Mouse (Mus musculus) E14TG2a.4 (cell line): ENCODE data around the gene Mfsd6l.
A peak's percentile ranks its signal among the peaks of the same experiment; 100 is the strongest.

Experiments
- H3K27me3 ChIP-seq: 2 replicates; pipeline ENCODE4 v1.6.1; 2014; ENCODE audit warnings: low read length, control low read depth; ENCODE audit not compliant: insufficient read depth
- H3K36me3 ChIP-seq: 2 replicates; pipeline ENCODE4 v1.6.1; 2014; ENCODE audit warnings: low read length, control low read depth; ENCODE audit not compliant: insufficient read depth
- H3K4me1 ChIP-seq: replicated peaks from 2 replicates; pipeline ENCODE4 v1.6.1; 2014; ENCODE audit warnings: low read depth, low read length, control low read depth
- H3K4me3 ChIP-seq: replicated peaks from 2 replicates; pipeline ENCODE4 v1.5.1; 2014; ENCODE audit warnings: mild to moderate bottlenecking, low read length
- H3K9me3 ChIP-seq: 2 replicates; pipeline ENCODE4 v1.6.1; 2014; ENCODE audit warnings: low read length, control low read depth
- CTCF ChIP-seq: conservative IDR thresholded peaks from 2 replicates; pipeline ENCODE4 v1.5.1; 2014; ENCODE audit warnings: low read length
- NANOG ChIP-seq: IDR thresholded peaks from 2 replicates; pipeline ENCODE4 v1.6.1; 2014; ENCODE audit warnings: borderline replicate concordance, low read length, mixed read lengths
- POU5F1 ChIP-seq: IDR thresholded peaks from 2 replicates; pipeline ENCODE4 v1.6.1; 2014; ENCODE audit warnings: low read length, borderline replicate concordance

The Mfsd6l gene

GRCm38 (mm10) chr11:68561957-68562950 is 6.3 kb downstream of the Mfsd6l start:
- TF ChIP-seq POU5F1 (no peak), NANOG (no peak), CTCF (no peak)
- Histone ChIP-seq H3K9me3 (no peaks in the 10 kb centered on the region), H3K36me3 (no peaks in the 10 kb centered on the region), H3K27me3 (peaks cover 25% of the 10 kb centered on the region), H3K4me1 (peaks cover 7% of the 10 kb centered on the region; the same call in 1 of the 2 replicates), H3K4me3 (no peak overlapping the region)

DNA sequence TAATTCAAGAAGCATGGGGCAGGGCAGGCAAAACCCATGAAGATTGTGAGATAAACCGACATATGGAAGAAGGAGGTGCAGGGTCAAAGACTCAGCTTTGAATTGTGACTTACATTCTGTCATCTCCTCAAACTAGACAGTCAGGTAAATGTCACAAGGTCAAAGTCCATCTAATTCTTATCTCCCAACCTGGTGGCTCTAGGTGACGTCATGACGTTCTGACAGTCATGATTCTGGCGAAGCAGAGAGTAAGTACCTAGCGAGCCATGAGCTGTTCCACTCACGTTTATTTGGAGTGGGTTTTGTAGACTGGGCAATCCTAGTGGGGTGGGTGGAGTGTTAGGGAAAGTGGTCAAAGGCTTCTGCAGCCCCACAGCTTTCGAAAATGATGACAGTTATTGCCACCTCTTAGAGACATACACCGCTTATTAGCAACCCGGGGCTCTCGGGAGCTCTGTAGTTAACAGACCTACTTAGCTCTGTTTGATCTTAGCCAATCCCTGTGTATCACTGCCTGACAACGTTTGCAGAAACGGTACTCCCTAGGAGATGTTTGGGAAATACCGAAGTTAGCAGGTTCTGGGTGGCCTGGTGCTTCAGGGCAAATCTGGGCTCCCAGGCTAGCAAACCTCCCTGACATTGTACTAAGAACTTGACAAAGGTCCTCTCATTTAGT is 8.5 kb downstream of the Mfsd6l start:
- no peaks in the 10 kb centered on the region for H3K36me3 ChIP-seq
- TF ChIP-seq NANOG (no peak), POU5F1 (no peak), CTCF (no peak)
- peaks cover 7% of the 10 kb centered on the region; the same call in 1 of the 2 replicates for H3K4me1 ChIP-seq
- no peaks in the 10 kb centered on the region for H3K9me3 ChIP-seq
- no peak overlapping the region for H3K4me3 ChIP-seq
- peaks cover 21% of the 10 kb centered on the region for H3K27me3 ChIP-seq

- no peak for TF ChIP-seq NANOG
- TF ChIP-seq POU5F1 = no peak
- no peak for TF ChIP-seq CTCF
These were observed 9.0 kb downstream of the Mfsd6l start for GRCm38 (mm10) chr11:68565032-68565429.

GRCm38 (mm10) chr11:68566447-68567059 is 10.6 kb downstream of the Mfsd6l start:
- TF ChIP-seq CTCF = peak; percentile 37
- TF ChIP-seq NANOG = no peak
- TF ChIP-seq POU5F1 = no peak
- H3K27me3 ChIP-seq = peaks cover 21% of the 10 kb centered on the region
- H3K4me1 ChIP-seq = peaks cover 7% of the 10 kb centered on the region; the same call in 1 of the 2 replicates
- no peaks in the 10 kb centered on the region for H3K36me3 ChIP-seq
- no peaks in the 10 kb centered on the region for H3K9me3 ChIP-seq
- no peak overlapping the region for H3K4me3 ChIP-seq

More at GRCm38 (mm10) chr11:68565032-68565429, 9.0 kb downstream of the Mfsd6l start:
- peaks cover 7% of the 10 kb centered on the region; the same call in 1 of the 2 replicates for H3K4me1 ChIP-seq
- H3K36me3 ChIP-seq = no peaks in the 10 kb centered on the region
- peaks cover 21% of the 10 kb centered on the region for H3K27me3 ChIP-seq
- no peaks in the 10 kb centered on the region for H3K9me3 ChIP-seq
- no peak overlapping the region for H3K4me3 ChIP-seq

DNA sequence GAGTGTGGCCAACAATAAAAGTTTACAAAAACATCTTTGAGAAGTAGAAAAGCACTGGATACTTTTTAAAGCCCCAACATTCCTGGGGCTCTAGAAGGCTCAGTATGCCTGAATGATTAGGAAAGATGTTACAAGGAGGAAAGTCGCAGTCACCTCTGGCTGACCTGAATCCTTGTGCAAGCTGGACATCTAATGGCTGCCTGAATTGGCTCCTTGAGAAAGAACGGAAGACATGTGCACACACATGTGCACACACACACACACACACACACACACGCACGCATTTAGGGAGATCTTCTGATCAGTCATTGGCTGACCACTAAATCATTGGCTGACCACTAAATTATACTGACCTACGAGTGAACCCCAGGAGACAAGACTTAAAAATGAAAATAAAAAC is 14.9 kb downstream of the Mfsd6l start:
- no peak overlapping the region for H3K4me3 ChIP-seq
- no peaks in the 10 kb centered on the region for H3K36me3 ChIP-seq
- no peak for TF ChIP-seq CTCF
- TF ChIP-seq POU5F1 = no peak
- no peak for TF ChIP-seq NANOG
- peaks cover 7% of the 10 kb centered on the region; the same call in 1 of the 2 replicates for H3K4me1 ChIP-seq
- H3K27me3 ChIP-seq = peaks cover 15% of the 10 kb centered on the region
- H3K9me3 ChIP-seq = no peaks in the 10 kb centered on the region

DNA sequence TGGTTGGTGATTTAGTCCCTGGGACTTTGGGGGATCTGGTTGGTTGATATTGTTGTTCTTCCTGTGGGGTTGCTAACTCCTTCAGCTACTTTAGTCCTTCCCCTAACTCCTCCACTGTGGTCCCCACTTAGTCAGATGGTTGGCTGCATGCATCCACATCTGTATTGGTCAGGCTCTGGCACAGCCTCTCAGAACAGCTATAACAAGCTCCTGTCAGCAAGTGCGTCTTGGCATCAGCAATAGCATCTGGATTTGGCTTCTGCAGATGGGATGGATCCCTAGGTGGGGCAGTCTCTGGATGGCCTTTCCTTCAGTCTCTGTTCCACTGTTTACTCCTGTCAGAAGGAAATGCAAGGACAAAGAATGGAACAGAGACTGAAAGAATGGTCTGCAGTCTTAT is 21.1 kb downstream of the Mfsd6l start:
- Histone ChIP-seq H3K9me3 (no peaks in the 10 kb centered on the region), H3K4me3 (no peak overlapping the region), H3K36me3 (no peaks in the 10 kb centered on the region), H3K27me3 (peaks cover 21% of the 10 kb centered on the region), H3K4me1 (no peaks in the 10 kb centered on the region; the same call in 1 of the 2 replicates)
- TF ChIP-seq POU5F1 (no peak), NANOG (no peak), CTCF (no peak)

DNA sequence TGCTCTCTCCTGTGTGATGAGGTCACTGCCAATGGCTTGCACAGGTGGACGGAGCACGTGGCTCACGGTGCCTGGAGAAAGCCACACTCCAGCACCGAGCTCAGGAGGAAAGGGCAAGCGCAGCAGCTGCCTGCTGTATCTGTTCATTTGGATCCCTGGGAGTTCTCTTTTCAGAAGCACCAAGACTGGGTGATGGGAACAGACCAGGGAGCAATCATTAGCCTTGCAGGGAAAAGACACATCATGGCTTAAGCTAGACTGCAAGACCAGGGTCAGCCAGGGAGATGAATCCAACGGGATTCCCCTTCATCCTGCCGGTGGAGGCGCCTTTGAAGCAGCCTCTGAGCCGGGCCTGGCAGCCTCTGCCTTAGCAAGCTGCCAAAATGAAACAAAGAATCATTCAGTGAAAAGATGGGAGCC is 23.5 kb downstream of the Mfsd6l start:
- Histone ChIP-seq H3K9me3 (no peaks in the 10 kb centered on the region), H3K36me3 (no peaks in the 10 kb centered on the region), H3K27me3 (peaks cover 19% of the 10 kb centered on the region), H3K4me1 (no peaks in the 10 kb centered on the region; the same call in 1 of the 2 replicates), H3K4me3 (no peak overlapping the region)
- TF ChIP-seq CTCF (no peak), NANOG (no peak), POU5F1 (no peak)

DNA sequence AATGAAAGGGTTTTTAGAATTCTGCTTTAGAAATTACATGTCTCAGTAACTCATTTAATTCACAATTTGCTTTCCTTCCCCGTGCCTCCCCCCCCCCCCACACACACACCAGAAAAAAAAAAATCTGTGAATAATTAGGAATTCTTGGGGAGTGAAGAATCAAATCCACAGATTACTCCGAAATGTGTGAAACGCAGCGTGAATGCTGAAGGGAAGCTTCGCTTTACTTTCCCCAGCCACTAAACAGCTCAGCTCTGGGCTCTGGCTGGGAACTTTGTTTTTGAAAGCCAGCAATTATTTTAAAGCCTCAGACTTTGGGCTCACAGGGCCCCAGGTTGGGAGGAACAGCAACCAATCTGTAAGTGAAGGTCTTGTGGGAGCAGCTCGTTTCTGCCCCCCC is 24.6 kb downstream of the Mfsd6l start:
- no peaks in the 10 kb centered on the region; the same call in 1 of the 2 replicates for H3K4me1 ChIP-seq
- H3K4me3 ChIP-seq = no peak overlapping the region
- TF ChIP-seq CTCF = no peak
- no peak for TF ChIP-seq NANOG
- no peak for TF ChIP-seq POU5F1

More for the DNA sequence above, 24.6 kb downstream of the Mfsd6l start:
- H3K27me3 ChIP-seq = peaks cover 19% of the 10 kb centered on the region
- no peaks in the 10 kb centered on the region for H3K9me3 ChIP-seq
- H3K36me3 ChIP-seq = no peaks in the 10 kb centered on the region
